Mouse (Mus musculus) thymus, adult 2 months (tissue): ENCODE measurements around the gene Gdf5.

ENCODE experiments used
- CTCF ChIP-seq: fragments of 200-500 bp; IDR thresholded peaks from 2 replicates; pipeline ENCODE4 v1.5.1; 2012; ENCODE audit warnings: mild to moderate bottlenecking, control low read depth, low read length, moderate library complexity, borderline replicate concordance; ENCODE audit not compliant: control insufficient read depth, poor library complexity, insufficient read depth; ENCODE audit errors: extremely low read depth
- POLR2A ChIP-seq: fragments of 200-500 bp; IDR thresholded peaks from 2 replicates; pipeline ENCODE4 v1.6.1; 2012; ENCODE audit warnings: mild to moderate bottlenecking, low read length, control low read depth, moderate library complexity; ENCODE audit not compliant: control insufficient read depth, poor library complexity, insufficient read depth; ENCODE audit errors: extremely low read depth

- no peak for TF ChIP-seq CTCF
- no peak for TF ChIP-seq POLR2A
These were observed 30.5 kb downstream of the Gdf5 start for GRCm38 (mm10) chr2:155914684-155915083.
